Mouse (Mus musculus) lung, adult 2 months (tissue): Measurements from ENCODE around the gene B230219D22Rik.
A peak's percentile ranks its signal among the peaks of the same experiment; 100 is the strongest.

Experiments used
- CTCF ChIP-seq: fragments of 200-500 bp; IDR thresholded peaks from 2 replicates; pipeline ENCODE4 v1.5.1; 2011; ENCODE audit warnings: mild to moderate bottlenecking, low read length, control low read depth; ENCODE audit not compliant: insufficient read depth
- POLR2A ChIP-seq: fragments of 200-500 bp; IDR thresholded peaks from 2 replicates; pipeline ENCODE4 v1.6.1; 2011; ENCODE audit warnings: low read depth, mild to moderate bottlenecking, control low read depth, low read length, borderline replicate concordance; ENCODE audit errors: extremely low read depth

DNA sequence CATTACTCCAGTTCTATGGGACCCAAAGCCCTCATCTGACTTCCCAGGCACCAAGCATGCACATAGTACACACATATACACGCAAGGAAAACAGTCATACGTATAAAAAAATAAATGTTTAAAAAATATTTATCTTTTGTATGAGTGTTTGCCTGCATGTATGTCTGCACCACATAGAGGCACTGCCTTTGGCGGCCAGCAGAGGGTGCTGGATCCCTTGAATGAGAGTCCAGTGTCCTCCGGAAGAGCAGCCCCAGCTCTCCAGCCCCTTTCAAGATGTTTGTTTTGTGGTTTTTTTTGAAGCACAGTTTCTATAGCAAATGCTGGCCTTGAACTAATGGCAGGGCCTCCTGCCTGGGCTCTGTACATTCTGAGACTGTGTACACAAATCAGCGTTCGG lies 24.4 kb upstream of the B230219D22Rik start:
- TF ChIP-seq POLR2A (no peak), CTCF (peak; percentile 54)
